Mouse (Mus musculus): Measurements from ENCODE around the gene Mfsd12. TPM values are rescaled to one million over a fixed set of nuclear protein-coding genes. Genes with fewer than 3 reads are reported as not detected.

Gene Mfsd12
- total and polyA plus RNA-seq, 3 experiments, result 22.5 to 29.0 TPM; not detected in 1

GRCm38 (mm10) chr10:81383802-81384604 is 26.7 kb downstream of the Mfsd12 start, which contains the start of the genes Dohh and Gm48551 (continued):
- TF ChIP-seq CHD1 (IDR thresholded peaks at IDR 0.05; ENCODE audit: low read depth, low read length), result peak; percentile 99
- no peak for TF ChIP-seq MAFK (IDR thresholded peaks at IDR 0.05; ENCODE audit: borderline replicate concordance, low read depth, low read length)
- no peak for TF ChIP-seq MEF2A (IDR thresholded peaks at IDR 0.05; ENCODE audit: extremely low read depth, insufficient replicate concordance, low read depth, low read length, poor library complexity, severe bottlenecking)
- no peak for TF ChIP-seq ZNF384 (IDR thresholded peaks at IDR 0.05; ENCODE audit: low read depth, low read length)
- peak; percentile 83 for TF ChIP-seq CHD2 (IDR thresholded peaks at IDR 0.05; ENCODE audit: low read length)
- TF ChIP-seq ZKSCAN1 (IDR thresholded peaks at IDR 0.05; ENCODE audit: low read depth, low read length), result no peak
- TF ChIP-seq POLR2A (IDR thresholded peaks at IDR 0.05; ENCODE audit: control insufficient read depth in 1 of 2, insufficient read depth in 1 of 2, low read depth in 1 of 2, low read length in 2 of 2, poor library complexity in 1 of 2), result peak; percentile 91 to 92
- TF ChIP-seq ZMIZ1 (IDR thresholded peaks at IDR 0.05; ENCODE audit: low read depth, low read length), result no peak

- no peak for TF ChIP-seq MYB (IDR thresholded peaks at IDR 0.05; ENCODE audit: low read depth, low read length)
- TF ChIP-seq MXI1 (IDR thresholded peaks at IDR 0.05; ENCODE audit: low read depth, low read length), result 0 out of 2 replicates have a peak, but pooled peaks have one; percentile 5
These were observed 27.3 kb downstream of the Mfsd12 start for GRCm38 (mm10) chr10:81384605-81384982.

GRCm38 (mm10) chr10:81385603-81386306 is 28.5 kb downstream of the Mfsd12 start:
- Histone ChIP-seq H3K27ac (ENCODE audit: control insufficient read depth, low read depth, low read length) (no peak overlapping the region), H3K4me3 (ENCODE audit: control insufficient read depth in 1 of 2, insufficient read depth in 1 of 2, low read depth in 2 of 2, low read length in 2 of 2) (peak overlapping the region; percentile 85 to 90; a peak in 3 of 4 replicates), H3K9me3 (replicated peaks; ENCODE audit: insufficient read depth, low read length) (no peaks in the 10 kb centered on the region), H3K27me3 (ENCODE audit: control insufficient read depth in 1 of 2, insufficient read depth in 2 of 2, low read length in 2 of 2) (no peaks in the 10 kb centered on the region), H3K36me3 (ENCODE audit: control insufficient read depth in 1 of 2, insufficient read depth in 2 of 2, low read length in 2 of 2) (peaks cover 0 to 23% of the 10 kb centered on the region in 2 experiments; a peak in 2 of 4 replicates), H3K79me2 (ENCODE audit: control insufficient read depth, insufficient read depth, low read length, poor library complexity) (peaks cover 17% of the 10 kb centered on the region), H3K9ac (ENCODE audit: control insufficient read depth, low read depth, low read length, poor library complexity, severe bottlenecking) (peak overlapping the region; percentile 89), H3K4me1 (ENCODE audit: control insufficient read depth in 1 of 2, insufficient read depth in 2 of 2, low read length in 2 of 2) (peaks cover 13 to 31% of the 10 kb centered on the region in 2 experiments)
- TF ChIP-seq KAT2A (conservative IDR thresholded peaks at IDR 0.05; ENCODE audit: low read depth, low read length) (no peak), BHLHE40 (IDR thresholded peaks at IDR 0.05; ENCODE audit: borderline replicate concordance, low read depth, low read length) (peak; percentile 55; the same call in 1 of the 2 replicates), USF1 (IDR thresholded peaks at IDR 0.05; ENCODE audit: low read depth, low read length) (peak; percentile 76)
- peak; percentile 35 for DNase-seq (ENCODE audit: low read depth, low spot score)

More at GRCm38 (mm10) chr10:81384605-81384982, 27.3 kb downstream of the Mfsd12 start:
- H3K79me2 ChIP-seq (ENCODE audit: control insufficient read depth, insufficient read depth, low read length, poor library complexity), result peaks cover 17% of the 10 kb centered on the region
- peaks cover 19 to 38% of the 10 kb centered on the region in 2 experiments for H3K4me1 ChIP-seq (ENCODE audit: control insufficient read depth in 1 of 2, insufficient read depth in 2 of 2, low read length in 2 of 2)
- peak overlapping the region; percentile 85 to 90 for H3K4me3 ChIP-seq (ENCODE audit: control insufficient read depth in 1 of 2, insufficient read depth in 1 of 2, low read depth in 2 of 2, low read length in 2 of 2)
- H3K9me3 ChIP-seq (replicated peaks; ENCODE audit: insufficient read depth, low read length), result no peaks in the 10 kb centered on the region
- peak overlapping the region; percentile 89 for H3K9ac ChIP-seq (ENCODE audit: control insufficient read depth, low read depth, low read length, poor library complexity, severe bottlenecking)
- no peaks in the 10 kb centered on the region for H3K27me3 ChIP-seq (ENCODE audit: control insufficient read depth in 1 of 2, insufficient read depth in 2 of 2, low read length in 2 of 2)
- H3K27ac ChIP-seq (ENCODE audit: control insufficient read depth, low read depth, low read length), result peak overlapping the region; percentile 88
- H3K36me3 ChIP-seq (ENCODE audit: control insufficient read depth in 1 of 2, insufficient read depth in 2 of 2, low read length in 2 of 2), result peaks cover 0 to 31% of the 10 kb centered on the region in 2 experiments; a peak in 2 of 4 replicates
- DNase-seq (ENCODE audit: low read depth, low spot score), result no peak

Measured in MEL (cell line).